Mouse (Mus musculus) layer of hippocampus, adult 9-11 months (tissue): ENCODE results near the gene Smug1.

Experiments used
- DNase-seq: peaks from one replicate; pipeline ENCODE4 v3.0.0; 2022

Smug1 gene

GRCm38 (mm10) chr15:103167042-103167615, at the start of gene Smug1:
Smug1 (minus strand) TSS chr15:103167092.
- DNase-seq = no peak

GRCm38 (mm10) chr15:103216052-103216451, 49.2 kb upstream of the Smug1 start:
- no peak for DNase-seq

- DNase-seq = peak; percentile 92
Observed at GRCm38 (mm10) chr15:103214971-103215907, 48.3 kb upstream of the Smug1 start.

- no peak for DNase-seq
Observed at GRCm38 (mm10) chr15:103214149-103214548, 47.3 kb upstream of the Smug1 start.

- no peak for DNase-seq
Observed at GRCm38 (mm10) chr15:103205156-103205555, 38.3 kb upstream of the Smug1 start.

- no peak for DNase-seq
Observed at GRCm38 (mm10) chr15:103202088-103202793, 35.3 kb upstream of the Smug1 start.

GRCm38 (mm10) chr15:103197785-103198184, 30.9 kb upstream of the Smug1 start:
- DNase-seq = no peak

GRCm38 (mm10) chr15:103196835-103197234, 29.9 kb upstream of the Smug1 start:
- no peak for DNase-seq

- no peak for DNase-seq
Observed at GRCm38 (mm10) chr15:103193606-103194005, 26.7 kb upstream of the Smug1 start.

GRCm38 (mm10) chr15:103190531-103191462, 23.9 kb upstream of the Smug1 start:
- DNase-seq = no peak

- no peak for DNase-seq
Observed at GRCm38 (mm10) chr15:103190083-103190482, 23.2 kb upstream of the Smug1 start.

- DNase-seq = no peak
Observed at GRCm38 (mm10) chr15:103187803-103188202, 20.9 kb upstream of the Smug1 start.

GRCm38 (mm10) chr15:103185462-103186198, 18.7 kb upstream of the Smug1 start:
- DNase-seq = peak; percentile 34

- no peak for DNase-seq
Observed at GRCm38 (mm10) chr15:103183651-103184610, 17.0 kb upstream of the Smug1 start.

GRCm38 (mm10) chr15:103183135-103183534, 16.2 kb upstream of the Smug1 start:
- DNase-seq = no peak

GRCm38 (mm10) chr15:103182166-103182790, 15.4 kb upstream of the Smug1 start:
- DNase-seq = peak; percentile 73

GRCm38 (mm10) chr15:103180406-103180805, 13.5 kb upstream of the Smug1 start:
- no peak for DNase-seq

- DNase-seq = no peak
Observed at GRCm38 (mm10) chr15:103178767-103179166, 11.9 kb upstream of the Smug1 start.

- no peak for DNase-seq
Observed at GRCm38 (mm10) chr15:103178137-103178536, 11.2 kb upstream of the Smug1 start.

GRCm38 (mm10) chr15:103177611-103178041, 10.7 kb upstream of the Smug1 start:
- DNase-seq = no peak
